14 mouse cellular contexts compared by ENCODE assay signal in genomic region chr17:5510564-5510963, GRCm38 (mm10). TPM values are rescaled to one million over a fixed set of nuclear protein-coding genes. Genes with fewer than 3 reads are reported as not detected.
A peak's percentile ranks its signal among the peaks of the same experiment; 100 is the strongest.
DNase-seq lines count a peak whose midpoint lies in the region; ATAC-seq and TF ChIP-seq lines count a peak whose summit lies in the region.
"Had no signal": no experiment of that assay in that cellular context is flagged by ENCODE, and none has a peak within 500 bp of the region (broad histone marks: within the 10 kb centered on the region; RNA-seq: fewer than 3 reads in every experiment).

No protein-coding gene starts in this region.

- H3K4me2 ChIP-seq in midbrain, postnatal 0 days (ENCODE audit: low read depth, low read length, poor library complexity, severe bottlenecking), result no peak overlapping the region
- H3K4me2 ChIP-seq in liver, postnatal 0 days (ENCODE audit: low read depth, low read length), result peak overlapping the region; percentile 53
- H3K4me2 ChIP-seq in stomach, postnatal 0 days (replicated peaks; ENCODE audit: low read depth), result no peak overlapping the region
- H3K4me2 ChIP-seq: limb, embryonic 15.5 days had no signal

- H3K27me3 ChIP-seq in midbrain, postnatal 0 days (ENCODE audit: insufficient read depth, low read length), result no peaks in the 10 kb centered on the region
- no peaks in the 10 kb centered on the region for H3K27me3 ChIP-seq in midbrain, embryonic 10.5 days (ENCODE audit: low read depth, poor library complexity, severe bottlenecking)
- no peaks in the 10 kb centered on the region for H3K27me3 ChIP-seq in liver, postnatal 0 days (ENCODE audit: insufficient read depth, low read length)
- H3K27me3 ChIP-seq in stomach, postnatal 0 days (ENCODE audit: control insufficient read depth, insufficient read depth, low read length), result no peaks in the 10 kb centered on the region
- H3K27me3 ChIP-seq: limb, embryonic 15.5 days had no signal

- no peaks in the 10 kb centered on the region for H3K4me1 ChIP-seq in midbrain, postnatal 0 days (ENCODE audit: insufficient read depth, low read length)
- no peaks in the 10 kb centered on the region for H3K4me1 ChIP-seq in midbrain, embryonic 10.5 days
- H3K4me1 ChIP-seq in liver, postnatal 0 days (ENCODE audit: insufficient read depth), result peaks cover 30% of the 10 kb centered on the region
- no peaks in the 10 kb centered on the region for H3K4me1 ChIP-seq in stomach, postnatal 0 days (replicated peaks; ENCODE audit: control insufficient read depth, insufficient read depth)

- DNase-seq in midbrain, postnatal 0 days (ENCODE audit: low spot score), result peak; percentile 22
- no peak for DNase-seq in midbrain, embryonic 10.5 days (ENCODE audit: low spot score)
- DNase-seq in liver, postnatal 0 days, result peak; percentile 29
- peak; percentile 44 to 59 for DNase-seq in thymus, postnatal 36 days
- DNase-seq in stomach, postnatal 0 days (ENCODE audit: low spot score), result no peak
- no peak for DNase-seq in urinary bladder, postnatal 10 days (ENCODE audit: low spot score)
- DNase-seq in adipocyte (ENCODE audit: low spot score), result no peak
- DNase-seq: kidney, postnatal 36 days had no signal

- no peak overlapping the region for H3K4me3 ChIP-seq in midbrain, postnatal 0 days (ENCODE audit: low read depth, low read length)
- no peak overlapping the region for H3K4me3 ChIP-seq in midbrain, embryonic 10.5 days
- no peak overlapping the region for H3K4me3 ChIP-seq in liver, postnatal 0 days (ENCODE audit: low read depth, low read length)
- no peak overlapping the region for H3K4me3 ChIP-seq in stomach, postnatal 0 days (ENCODE audit: low read depth, low read length)
- H3K4me3 ChIP-seq: heart, embryonic 10.5 days; left cerebral cortex, adult 2 months; limb, embryonic 15.5 days; megakaryocyte, embryonic 14.5 days had no signal

- ATAC-seq in midbrain, postnatal 0 days (ENCODE audit: low FRiP score), result no peak
- peak; percentile 74; the same call in 1 of the 2 replicates for ATAC-seq in common myeloid progenitor, adult 5-6 weeks (replicated peaks; ENCODE audit: low read depth, poor library complexity, severe bottlenecking)
- no peak for ATAC-seq in liver, postnatal 0 days
- ATAC-seq in stomach, postnatal 0 days (ENCODE audit: low FRiP score, low TSS enrichment), result no peak
- ATAC-seq: intestine, postnatal 0 days had no signal

- 85% methylated on average over 9 of the region's 9 CpGs for WGBS in midbrain, postnatal 0 days
- 92% methylated on average over 9 of the region's 9 CpGs for WGBS in midbrain, embryonic 10.5 days
- 52% methylated on average over 9 of the region's 9 CpGs for WGBS in liver, postnatal 0 days (ENCODE audit: insufficient replicate concordance)
- whole genome bisulfite sequencing in stomach, postnatal 0 days, result 91% methylated on average over 9 of the region's 9 CpGs

- no peak overlapping the region for H3K9ac ChIP-seq in midbrain, postnatal 0 days (replicated peaks; ENCODE audit: low read length, poor library complexity, severe bottlenecking)
- H3K9ac ChIP-seq in liver, postnatal 0 days (replicated peaks), result peak overlapping the region; percentile 46; the same call in 1 of the 2 replicates
- no peak overlapping the region for H3K9ac ChIP-seq in stomach, postnatal 0 days (ENCODE audit: low read length)
- H3K9ac ChIP-seq: limb, embryonic 15.5 days had no signal

- H3K36me3 ChIP-seq in midbrain, postnatal 0 days (ENCODE audit: insufficient read depth, low read length), result no peaks in the 10 kb centered on the region
- H3K36me3 ChIP-seq in midbrain, embryonic 10.5 days, result no peaks in the 10 kb centered on the region
- H3K36me3 ChIP-seq in liver, postnatal 0 days (replicated peaks; ENCODE audit: insufficient read depth, low read length), result no peaks in the 10 kb centered on the region
- H3K36me3 ChIP-seq in stomach, postnatal 0 days (ENCODE audit: control insufficient read depth, insufficient read depth, low read length), result no peaks in the 10 kb centered on the region
- H3K36me3 ChIP-seq: heart, embryonic 10.5 days; limb, embryonic 15.5 days had no signal

- H3K9me3 ChIP-seq in midbrain, postnatal 0 days (ENCODE audit: low read length), result 0 out of 2 replicates have a peak, but pooled peaks cover 5% of the 10 kb centered on the region
- no peaks in the 10 kb centered on the region for H3K9me3 ChIP-seq in midbrain, embryonic 10.5 days (replicated peaks)
- no peaks in the 10 kb centered on the region for H3K9me3 ChIP-seq in liver, postnatal 0 days (ENCODE audit: low read length)
- H3K9me3 ChIP-seq in stomach, postnatal 0 days (ENCODE audit: control insufficient read depth, low read length), result no peaks in the 10 kb centered on the region
- H3K9me3 ChIP-seq: heart, embryonic 10.5 days; limb, embryonic 15.5 days; megakaryocyte, embryonic 14.5 days had no signal

- no peak overlapping the region for H3K27ac ChIP-seq in midbrain, postnatal 0 days (ENCODE audit: low read depth, low read length)
- no peak overlapping the region for H3K27ac ChIP-seq in midbrain, embryonic 10.5 days (replicated peaks)
- peak overlapping the region; percentile 59; the same call in 1 of the 2 replicates for H3K27ac ChIP-seq in liver, postnatal 0 days (ENCODE audit: low read depth)
- H3K27ac ChIP-seq in stomach, postnatal 0 days (replicated peaks), result no peak overlapping the region
- H3K27ac ChIP-seq: heart, embryonic 10.5 days; left cerebral cortex, adult 2 months; limb, embryonic 15.5 days had no signal

- no peak for TF ChIP-seq EP300 in liver, postnatal 0 days (IDR thresholded peaks at IDR 0.05; ENCODE audit: low read depth)
- TF ChIP-seq EP300 in stomach, postnatal 0 days (optimal IDR thresholded peaks at IDR 0.05), result no peak

- TF ChIP-seq CTCF in midbrain, postnatal 0 days (IDR thresholded peaks at IDR 0.05), result no peak
- no peak for TF ChIP-seq CTCF in liver, postnatal 0 days (IDR thresholded peaks at IDR 0.05; ENCODE audit: low read depth)
- no peak for TF ChIP-seq CTCF in stomach, postnatal 0 days (IDR thresholded peaks at IDR 0.05; ENCODE audit: low read depth)

RNA-seq across cellular contexts. Expression of gene Zdhhc14, which starts 18.2 kb away (rescaled TPM):
- 18.3 and 19.5 TPM in 2 replicates for total RNA-seq in midbrain, postnatal 0 days (2014; rRNA removed)
- 8.5 and 9.6 TPM in 2 replicates for polyA plus RNA-seq in midbrain, postnatal 0 days (2015; fragmentation: Nextera tagmentation; extraction: Ambion mirVana)
- polyA plus RNA-seq in midbrain, embryonic 10.5 days (2016; fragmentation: Nextera tagmentation; extraction: Ambion mirVana), result 0.99 and 1.5 TPM in 2 replicates
- total RNA-seq in common myeloid progenitor, adult 5-6 weeks (2017), result 2.2 and 5.5 TPM in 2 replicates
- 2.4 and 2.7 TPM in 2 replicates for polyA plus RNA-seq in liver, postnatal 0 days (2015; fragmentation: Nextera tagmentation; extraction: Ambion mirVana)
- 1.7 and 2.2 TPM in 2 replicates for polyA plus RNA-seq in stomach, postnatal 0 days (2015; fragmentation: Nextera tagmentation; extraction: Ambion mirVana)

Comparison
In these comparisons a context has a peak if more than half of its experiments do, and no peak if none do; other contexts are left out.
1. DNase-seq: peak in midbrain, postnatal 0 days (single experiment), liver, postnatal 0 days (single experiment) and thymus, postnatal 36 days (2 of 2); none in midbrain, embryonic 10.5 days (single experiment), stomach, postnatal 0 days (single experiment), urinary bladder, postnatal 10 days (single experiment) and adipocyte (single experiment).